Mouse (Mus musculus): ENCODE results near the gene Acss3. TPM values are rescaled to one million over a fixed set of nuclear protein-coding genes. Genes with fewer than 3 reads are reported as not detected.

Gene Acss3
- total and polyA plus RNA-seq, 2 experiments, result 10.0 to 87.9 TPM

DNA sequence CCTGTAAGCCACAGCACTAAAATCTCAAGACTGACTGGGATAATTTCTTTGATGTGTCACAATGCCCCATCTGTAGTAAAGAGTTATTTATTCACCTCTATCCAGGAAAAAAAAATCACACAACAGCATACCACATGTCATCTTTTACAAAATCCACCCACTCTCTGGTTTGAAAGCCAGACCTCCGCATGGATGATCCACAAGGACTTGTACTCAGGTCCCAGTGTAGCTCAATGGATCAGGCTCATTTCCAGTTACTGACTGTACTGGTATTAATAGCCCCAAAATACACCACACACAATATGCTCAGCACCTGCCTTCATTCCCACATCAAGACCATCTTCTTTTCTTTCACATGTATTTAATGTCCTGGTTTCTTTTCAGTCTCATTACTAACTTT is 80.8 kb downstream of the Acss3 start:
- TF ChIP-seq CTCF (IDR thresholded peaks at IDR 0.05; ENCODE audit: low read depth, low read length), result no peak
- no peaks in the 10 kb centered on the region for H3K36me3 ChIP-seq (ENCODE audit: control insufficient read depth, insufficient read depth, low read length)
- H3K9ac ChIP-seq (ENCODE audit: low read depth, low read length), result no peak overlapping the region
- no peak overlapping the region for H3K27ac ChIP-seq (replicated peaks; ENCODE audit: insufficient read depth, low read depth, low read length)
- no peak for DNase-seq (ENCODE audit: extremely low read depth, low read depth, low spot score)
- H3K4me1 ChIP-seq (ENCODE audit: control insufficient read depth, insufficient read depth, low read length), result peaks cover 9% of the 10 kb centered on the region; the same call in 1 of the 2 replicates
- no peaks in the 10 kb centered on the region for H3K27me3 ChIP-seq (ENCODE audit: control insufficient read depth, insufficient read depth, low read length)
- WGBS, result 94% methylated on average over 1 of the region's 1 CpGs
- no peak overlapping the region for H3K4me3 ChIP-seq (ENCODE audit: insufficient read depth, low read depth, low read length)
- no peaks in the 10 kb centered on the region for H3K79me2 ChIP-seq (ENCODE audit: control insufficient read depth, insufficient read depth, low read length)

DNA sequence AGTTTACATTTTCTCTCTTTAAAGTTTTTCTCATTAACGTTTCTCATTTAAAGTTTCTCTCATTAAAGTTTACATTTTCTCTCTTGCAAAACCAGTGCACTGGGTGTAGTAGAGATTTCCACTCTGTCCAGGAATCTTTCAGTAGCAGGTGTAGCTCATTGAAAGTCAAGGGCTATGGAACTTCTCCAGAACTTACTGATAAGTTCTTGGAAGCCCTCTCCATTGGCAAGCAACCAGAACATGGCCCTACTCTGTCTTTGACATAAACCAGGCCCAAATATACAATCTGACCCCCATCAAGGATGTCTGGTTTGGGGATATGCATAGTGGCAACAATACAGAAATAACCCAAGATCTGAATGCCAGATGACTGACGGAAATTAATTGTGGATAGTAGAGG is 82.6 kb downstream of the Acss3 start:
- no peak overlapping the region for H3K4me3 ChIP-seq (ENCODE audit: insufficient read depth, low read depth, low read length)
- TF ChIP-seq CTCF (IDR thresholded peaks at IDR 0.05; ENCODE audit: low read depth, low read length) (no peak), POLR2A (IDR thresholded peaks at IDR 0.05; ENCODE audit: extremely low read depth, insufficient read depth, low read length) (no peak)
- H3K9ac ChIP-seq (ENCODE audit: low read depth, low read length), result no peak overlapping the region
- 27% methylated on average over 2 of the region's 2 CpGs for WGBS
- H3K27ac ChIP-seq (replicated peaks; ENCODE audit: insufficient read depth, low read depth, low read length), result peak overlapping the region; percentile 68
- no peaks in the 10 kb centered on the region for H3K79me2 ChIP-seq (ENCODE audit: control insufficient read depth, insufficient read depth, low read length)
- peak; percentile 82 for DNase-seq (ENCODE audit: extremely low read depth, low read depth, low spot score)
- no peaks in the 10 kb centered on the region for H3K27me3 ChIP-seq (ENCODE audit: control insufficient read depth, insufficient read depth, low read length)
- no peaks in the 10 kb centered on the region for H3K36me3 ChIP-seq (ENCODE audit: control insufficient read depth, insufficient read depth, low read length)
- H3K4me1 ChIP-seq (ENCODE audit: control insufficient read depth, insufficient read depth, low read length), result peaks cover 9% of the 10 kb centered on the region; the same call in 1 of the 2 replicates

DNA sequence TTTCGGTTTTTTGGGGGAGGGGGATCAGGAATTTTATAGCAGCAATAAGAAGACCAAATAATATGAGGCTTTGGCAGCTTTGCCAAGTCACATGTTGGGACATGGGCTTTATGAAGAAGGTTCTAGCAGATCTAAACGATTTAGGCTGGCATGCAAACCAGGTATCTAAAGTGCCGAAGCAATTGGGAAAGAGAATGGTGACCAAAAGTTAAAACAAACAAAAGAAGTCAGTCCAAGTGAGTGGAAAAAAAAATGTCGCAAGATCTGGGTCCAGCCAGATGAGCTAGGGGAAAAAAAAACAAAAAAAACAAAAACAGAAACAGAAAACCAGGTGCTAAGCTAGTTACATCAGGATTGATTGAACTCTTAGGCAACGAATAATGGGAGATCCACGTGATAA is 83.1 kb downstream of the Acss3 start:
- H3K79me2 ChIP-seq (ENCODE audit: control insufficient read depth, insufficient read depth, low read length), result no peaks in the 10 kb centered on the region
- no peak overlapping the region for H3K4me3 ChIP-seq (ENCODE audit: insufficient read depth, low read depth, low read length)
- peaks cover 9% of the 10 kb centered on the region; the same call in 1 of the 2 replicates for H3K4me1 ChIP-seq (ENCODE audit: control insufficient read depth, insufficient read depth, low read length)
- TF ChIP-seq POLR2A (IDR thresholded peaks at IDR 0.05; ENCODE audit: extremely low read depth, insufficient read depth, low read length), result no peak
- no peak for TF ChIP-seq CTCF (IDR thresholded peaks at IDR 0.05; ENCODE audit: low read depth, low read length)
- H3K9ac ChIP-seq (ENCODE audit: low read depth, low read length), result no peak overlapping the region
- no peaks in the 10 kb centered on the region for H3K36me3 ChIP-seq (ENCODE audit: control insufficient read depth, insufficient read depth, low read length)
- H3K27me3 ChIP-seq (ENCODE audit: control insufficient read depth, insufficient read depth, low read length), result no peaks in the 10 kb centered on the region
- H3K27ac ChIP-seq (replicated peaks; ENCODE audit: insufficient read depth, low read depth, low read length), result peak overlapping the region; percentile 39; the same call in 1 of the 2 replicates
- WGBS, result 18% methylated on average over 6 of the region's 6 CpGs
- DNase-seq (ENCODE audit: extremely low read depth, low read depth, low spot score), result peak; percentile 99

DNA sequence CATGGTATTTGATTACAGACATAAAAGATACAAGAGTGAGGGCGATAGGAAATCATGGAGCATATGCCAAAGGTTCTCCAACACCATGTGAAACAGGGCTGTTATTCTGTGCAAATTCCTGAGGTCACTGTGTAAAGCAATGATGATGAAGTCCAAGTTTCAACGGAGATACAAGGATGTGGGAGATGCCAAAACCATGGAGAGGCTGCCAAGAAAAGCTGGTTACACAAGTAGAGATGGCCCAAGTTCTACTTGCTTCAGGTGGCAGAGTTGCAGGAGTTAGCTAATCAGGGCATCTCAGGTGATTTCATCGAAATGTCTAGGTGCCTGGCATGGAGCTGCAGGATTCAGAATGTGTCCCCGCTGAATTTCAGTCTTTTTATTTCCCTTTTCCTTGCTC is 84.3 kb downstream of the Acss3 start:
- Histone ChIP-seq H3K4me3 (ENCODE audit: insufficient read depth, low read depth, low read length) (no peak overlapping the region), H3K4me1 (ENCODE audit: control insufficient read depth, insufficient read depth, low read length) (peaks cover 9% of the 10 kb centered on the region; the same call in 1 of the 2 replicates), H3K27ac (replicated peaks; ENCODE audit: insufficient read depth, low read depth, low read length) (no peak overlapping the region), H3K9ac (ENCODE audit: low read depth, low read length) (no peak overlapping the region), H3K27me3 (ENCODE audit: control insufficient read depth, insufficient read depth, low read length) (no peaks in the 10 kb centered on the region), H3K36me3 (ENCODE audit: control insufficient read depth, insufficient read depth, low read length) (no peaks in the 10 kb centered on the region), H3K79me2 (ENCODE audit: control insufficient read depth, insufficient read depth, low read length) (no peaks in the 10 kb centered on the region)
- DNase-seq (ENCODE audit: extremely low read depth, low read depth, low spot score), result peak; percentile 100
- WGBS, result 17% methylated on average over 4 of the region's 4 CpGs
- TF ChIP-seq CTCF (IDR thresholded peaks at IDR 0.05; ENCODE audit: low read depth, low read length) (no peak), POLR2A (IDR thresholded peaks at IDR 0.05; ENCODE audit: extremely low read depth, insufficient read depth, low read length) (no peak)

DNA sequence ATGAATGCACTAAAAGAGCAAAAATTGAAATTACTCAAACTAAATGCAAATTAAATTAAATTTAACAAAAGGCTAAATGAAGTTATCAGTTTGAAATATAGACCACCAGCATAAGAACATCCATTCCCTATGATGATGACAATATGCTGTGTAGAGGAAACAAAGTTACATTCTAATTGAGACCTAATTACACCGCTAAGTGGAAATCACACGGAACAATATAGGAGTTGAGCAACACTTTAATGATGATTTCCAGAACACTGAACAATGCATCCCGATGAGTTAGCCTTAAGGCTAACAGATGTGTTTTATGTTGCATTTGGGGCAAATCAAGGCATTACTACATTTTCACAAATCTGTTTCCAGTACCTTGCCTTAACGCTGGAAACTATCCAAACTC is 99.2 kb downstream of the Acss3 start:
- Histone ChIP-seq H3K9ac (ENCODE audit: low read depth, low read length) (no peak overlapping the region), H3K27ac (replicated peaks; ENCODE audit: insufficient read depth, low read depth, low read length) (no peak overlapping the region), H3K27me3 (ENCODE audit: control insufficient read depth, insufficient read depth, low read length) (no peaks in the 10 kb centered on the region), H3K4me3 (ENCODE audit: insufficient read depth, low read depth, low read length) (no peak overlapping the region), H3K36me3 (ENCODE audit: control insufficient read depth, insufficient read depth, low read length) (no peaks in the 10 kb centered on the region), H3K4me1 (ENCODE audit: control insufficient read depth, insufficient read depth, low read length) (no peaks in the 10 kb centered on the region; the same call in 1 of the 2 replicates), H3K79me2 (ENCODE audit: control insufficient read depth, insufficient read depth, low read length) (no peaks in the 10 kb centered on the region)
- no peak for DNase-seq (ENCODE audit: extremely low read depth, low read depth, low spot score)
- TF ChIP-seq CTCF (IDR thresholded peaks at IDR 0.05; ENCODE audit: low read depth, low read length), result no peak
- no peak for TF ChIP-seq POLR2A (IDR thresholded peaks at IDR 0.05; ENCODE audit: extremely low read depth, insufficient read depth, low read length)
- 69% methylated on average over 4 of the region's 4 CpGs for WGBS

DNA sequence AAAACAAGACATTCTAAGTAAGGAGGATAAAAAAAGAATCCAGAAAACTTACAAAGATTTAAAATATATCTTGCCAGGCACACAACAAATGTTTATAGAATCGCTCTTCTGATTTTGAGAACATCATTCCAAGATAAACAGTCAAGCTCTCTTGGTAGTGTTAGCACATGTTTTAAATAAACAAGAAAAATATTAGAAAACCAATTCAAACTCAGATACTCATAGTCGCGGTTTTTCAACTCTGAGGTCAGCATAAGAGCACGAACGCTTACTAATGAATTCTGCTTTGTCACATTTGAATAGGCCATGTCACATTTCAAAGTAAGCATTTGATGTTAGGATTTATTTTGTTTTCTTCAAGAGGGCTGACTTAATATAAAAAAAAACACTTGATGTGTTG is 102.3 kb downstream of the Acss3 start:
- H3K9ac ChIP-seq (ENCODE audit: low read depth, low read length), result no peak overlapping the region
- H3K4me3 ChIP-seq (ENCODE audit: insufficient read depth, low read depth, low read length), result no peak overlapping the region
- no peak for TF ChIP-seq POLR2A (IDR thresholded peaks at IDR 0.05; ENCODE audit: extremely low read depth, insufficient read depth, low read length)
- no peak for TF ChIP-seq CTCF (IDR thresholded peaks at IDR 0.05; ENCODE audit: low read depth, low read length)
- no peak overlapping the region for H3K27ac ChIP-seq (replicated peaks; ENCODE audit: insufficient read depth, low read depth, low read length)
- DNase-seq (ENCODE audit: extremely low read depth, low read depth, low spot score), result peak; percentile 57
- H3K36me3 ChIP-seq (ENCODE audit: control insufficient read depth, insufficient read depth, low read length), result no peaks in the 10 kb centered on the region
- H3K79me2 ChIP-seq (ENCODE audit: control insufficient read depth, insufficient read depth, low read length), result no peaks in the 10 kb centered on the region
- H3K27me3 ChIP-seq (ENCODE audit: control insufficient read depth, insufficient read depth, low read length), result no peaks in the 10 kb centered on the region
- no peaks in the 10 kb centered on the region; the same call in 1 of the 2 replicates for H3K4me1 ChIP-seq (ENCODE audit: control insufficient read depth, insufficient read depth, low read length)
- WGBS, result 22% methylated on average over 5 of the region's 5 CpGs

Measured in liver, adult 2 months (tissue).